Mouse (Mus musculus) embryonic facial prominence, embryonic 15.5 days (tissue): Measurements from ENCODE around the gene Accs. TPM values are rescaled to one million over a fixed set of nuclear protein-coding genes. Genes with fewer than 3 reads are reported as not detected.

Experiments
- ATAC-seq: fragments of 200-750 bp; cut with Nextera tagmentation; 2 replicates; pipeline ENCODE4 v1.8.0; 2017; ENCODE audit warnings: low read depth, moderate TSS enrichment; ENCODE audit not compliant: insufficient number of reproducible peaks, low FRiP score, low TSS enrichment
- H3K27ac ChIP-seq: fragments of 300-500 bp; sonication (generic); replicated peaks from 2 replicates; pipeline ENCODE4 v1.5.1; 2015; ENCODE audit warnings: mild to moderate bottlenecking, inconsistent platforms
- H3K27me3 ChIP-seq: fragments of 300-500 bp; sonication (generic); 2 replicates; pipeline ENCODE4 v1.6.1; 2015; ENCODE audit warnings: inconsistent platforms
- H3K36me3 ChIP-seq: fragments of 300-500 bp; sonication (generic); 2 replicates; pipeline ENCODE4 v1.6.1; 2015; ENCODE audit warnings: mild to moderate bottlenecking, inconsistent platforms
- H3K4me1 ChIP-seq: fragments of 300-500 bp; sonication (generic); 2 replicates; pipeline ENCODE4 v1.6.1; 2015; ENCODE audit warnings: inconsistent platforms
- H3K4me2 ChIP-seq: fragments of 300-500 bp; sonication (generic); replicated peaks from 2 replicates; pipeline ENCODE4 v1.6.1; 2015; ENCODE audit warnings: mild to moderate bottlenecking, inconsistent platforms
- H3K4me3 ChIP-seq: fragments of 300-500 bp; sonication (generic); replicated peaks from 2 replicates; pipeline ENCODE4 v1.5.1; 2015; ENCODE audit warnings: mild to moderate bottlenecking, inconsistent platforms
- H3K9ac ChIP-seq: fragments of 300-500 bp; sonication (generic); 2 replicates; pipeline ENCODE4 v1.6.1; 2015; ENCODE audit warnings: inconsistent platforms
- H3K9me3 ChIP-seq: fragments of 300-500 bp; sonication (generic); replicated peaks from 2 replicates; pipeline ENCODE4 v1.6.1; 2016; ENCODE audit warnings: inconsistent platforms
- WGBS: fragments of 180-500 bp; shearing (Covaris S2); methylation state at CpG from one replicate; pipeline ENCODE4 v1.1.7; 2015; 5-methylcytosine and 5-hydroxymethylcytosine counted together
- polyA plus RNA-seq: library from polyadenylated mRNA; unstranded; fragments of >200 nt; fragmentation: Nextera tagmentation; extraction: Ambion mirVana; gene quantifications from 2 replicates; pipeline ENCODE4 v1.2.1, GENCODE M21; 2015

Gene Accs
- polyA plus RNA-seq, 1 experiment from 2014 or later, result 8.1 TPM

GRCm38 (mm10) chr2:93791516-93792499 is 57.9 kb downstream of the Accs start:
- H3K4me2 ChIP-seq, result no peak overlapping the region
- peak overlapping the region; percentile 49 for H3K27ac ChIP-seq
- no peak overlapping the region for H3K9ac ChIP-seq
- ATAC-seq, result peak; percentile 72
- no peaks in the 10 kb centered on the region for H3K9me3 ChIP-seq
- WGBS, result 49% methylated on average over 13 of the region's 13 CpGs
- peaks cover 54% of the 10 kb centered on the region for H3K36me3 ChIP-seq
- peaks cover 13% of the 10 kb centered on the region for H3K4me1 ChIP-seq
- no peaks in the 10 kb centered on the region for H3K27me3 ChIP-seq
- H3K4me3 ChIP-seq, result no peak overlapping the region

- peaks cover 49% of the 10 kb centered on the region for H3K36me3 ChIP-seq
- no peaks in the 10 kb centered on the region for H3K9me3 ChIP-seq
- no peak for ATAC-seq
- H3K4me1 ChIP-seq, result peaks cover 18% of the 10 kb centered on the region
- 81% methylated on average over 4 of the region's 4 CpGs for WGBS
- no peak overlapping the region for H3K9ac ChIP-seq
- no peak overlapping the region for H3K4me2 ChIP-seq
- no peak overlapping the region for H3K27ac ChIP-seq
- no peaks in the 10 kb centered on the region for H3K27me3 ChIP-seq
- H3K4me3 ChIP-seq, result no peak overlapping the region
These were observed 58.9 kb downstream of the Accs start for GRCm38 (mm10) chr2:93790798-93791345.

- no peaks in the 10 kb centered on the region for H3K9me3 ChIP-seq
- H3K9ac ChIP-seq, result no peak overlapping the region
- ATAC-seq, result no peak
- H3K27ac ChIP-seq, result no peak overlapping the region
- no peak overlapping the region for H3K4me3 ChIP-seq
- H3K36me3 ChIP-seq, result peaks cover 30% of the 10 kb centered on the region
- peaks cover 29% of the 10 kb centered on the region for H3K4me1 ChIP-seq
- 82% methylated on average over 5 of the region's 5 CpGs for WGBS
- no peak overlapping the region for H3K4me2 ChIP-seq
- no peaks in the 10 kb centered on the region for H3K27me3 ChIP-seq
These were observed 61.2 kb downstream of the Accs start for GRCm38 (mm10) chr2:93788557-93788956.

GRCm38 (mm10) chr2:93786175-93786574 is 63.6 kb downstream of the Accs start:
- Histone ChIP-seq H3K4me1 (peaks cover 22% of the 10 kb centered on the region; the same call in 1 of the 2 replicates), H3K27ac (no peak overlapping the region), H3K9me3 (no peaks in the 10 kb centered on the region), H3K4me2 (no peak overlapping the region), H3K9ac (no peak overlapping the region), H3K36me3 (peaks cover 28% of the 10 kb centered on the region), H3K27me3 (no peaks in the 10 kb centered on the region), H3K4me3 (no peak overlapping the region)
- ATAC-seq, result no peak; the same call in 1 of the 2 replicates
- 45% methylated on average over 4 of the region's 4 CpGs for WGBS

GRCm38 (mm10) chr2:93785432-93785798 is 64.3 kb downstream of the Accs start:
- peaks cover 25% of the 10 kb centered on the region; the same call in 1 of the 2 replicates for H3K36me3 ChIP-seq
- H3K27me3 ChIP-seq, result no peaks in the 10 kb centered on the region
- no peak overlapping the region for H3K27ac ChIP-seq
- H3K9ac ChIP-seq, result no peak overlapping the region
- peaks cover 21% of the 10 kb centered on the region; the same call in 1 of the 2 replicates for H3K4me1 ChIP-seq
- WGBS, result 66% methylated on average over 2 of the region's 2 CpGs
- H3K4me3 ChIP-seq, result no peak overlapping the region
- no peaks in the 10 kb centered on the region for H3K9me3 ChIP-seq
- no peak for ATAC-seq
- H3K4me2 ChIP-seq, result no peak overlapping the region

- Histone ChIP-seq H3K27me3 (no peaks in the 10 kb centered on the region), H3K9me3 (no peaks in the 10 kb centered on the region), H3K4me2 (no peak overlapping the region), H3K27ac (no peak overlapping the region), H3K9ac (no peak overlapping the region), H3K4me3 (no peak overlapping the region), H3K4me1 (peaks cover 26% of the 10 kb centered on the region), H3K36me3 (peaks cover 25% of the 10 kb centered on the region; the same call in 1 of the 2 replicates)
- 46% methylated on average over 12 of the region's 12 CpGs for WGBS
- no peak for ATAC-seq
These were observed 64.9 kb downstream of the Accs start for GRCm38 (mm10) chr2:93784721-93785431.

GRCm38 (mm10) chr2:93783926-93784539 is 65.7 kb downstream of the Accs start:
- ATAC-seq, result no peak
- Histone ChIP-seq H3K9ac (no peak overlapping the region), H3K4me1 (peaks cover 34% of the 10 kb centered on the region), H3K27ac (0 out of 2 replicates have a peak overlapping the region, but pooled peaks have one; percentile 11), H3K27me3 (no peaks in the 10 kb centered on the region), H3K4me3 (no peak overlapping the region), H3K9me3 (no peaks in the 10 kb centered on the region), H3K36me3 (peaks cover 19% of the 10 kb centered on the region; the same call in 1 of the 2 replicates), H3K4me2 (no peak overlapping the region)
- 67% methylated on average over 9 of the region's 9 CpGs for WGBS

Other genes starting within 250 kb of the Accs start
- 14.3 and 14.9 TPM in 2 replicates for gene Alx4, start 207.6 kb downstream of the Accs start, polyA plus RNA-seq
- 126 and 132 TPM in 2 replicates for gene Ext2, start 27.4 kb downstream of the Accs start, polyA plus RNA-seq
- 0.47 TPM in 1 of 2 replicates, not detected in the other for gene Accsl, start 19.2 kb upstream of the Accs start, polyA plus RNA-seq
- 6.0 and 6.2 TPM in 2 replicates for gene Gm13889, start 107.3 kb upstream of the Accs start, polyA plus RNA-seq
- gene Gm27027, start 146.4 kb upstream of the Accs start, polyA plus RNA-seq, result not detected in 2 replicates
- 65.1 and 69.1 TPM in 2 replicates for gene Alkbh3, start 160.9 kb upstream of the Accs start, polyA plus RNA-seq